Mouse (Mus musculus): ENCODE measurements around the gene Ints1. TPM values are rescaled to one million over a fixed set of nuclear protein-coding genes. Genes with fewer than 3 reads are reported as not detected.
"Not testable (repeated sequence)": the region's sequence is repeated elsewhere in the genome, so short reads cannot be mapped to it uniquely, and the experiment has no call there.

The Ints1 gene
- polyA plus RNA-seq, 1 experiment from 2014 or later = 35.9 TPM

DNA sequence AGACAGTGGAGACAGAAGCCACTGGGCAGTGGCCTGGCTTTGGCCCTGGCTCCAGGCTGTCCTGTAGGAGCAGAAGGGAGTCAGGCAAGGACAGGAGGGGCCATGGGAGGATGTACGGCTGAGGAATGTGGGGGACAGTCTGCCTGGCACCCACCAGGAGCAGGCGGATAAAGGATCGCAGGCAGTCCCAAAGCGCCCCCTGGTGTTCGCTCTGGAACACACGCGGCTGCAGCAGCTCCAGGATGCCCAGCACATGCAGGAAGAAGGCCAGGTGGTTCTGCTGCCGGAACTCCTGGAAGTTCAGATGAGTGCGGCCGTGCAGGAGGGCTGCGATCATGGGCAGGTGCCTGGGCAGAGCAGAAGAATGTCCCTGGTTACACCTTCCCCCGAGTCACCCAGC is 20.7 kb downstream of the Ints1 start:
- Histone ChIP-seq H3K27ac (ENCODE audit: low read depth, low read length) (no peak overlapping the region), H3K27me3 (ENCODE audit: control insufficient read depth, insufficient read depth, low read length) (no peaks in the 10 kb centered on the region), H3K9me3 (ENCODE audit: control insufficient read depth, low read length) (no peaks in the 10 kb centered on the region), H3K4me2 (ENCODE audit: low read depth) (no peak overlapping the region), H3K36me3 (ENCODE audit: control insufficient read depth, insufficient read depth, low read length) (peaks cover 28% of the 10 kb centered on the region), H3K4me1 (ENCODE audit: control insufficient read depth, insufficient read depth, low read length) (no peaks in the 10 kb centered on the region), H3K9ac (ENCODE audit: low read length) (no peak overlapping the region), H3K4me3 (ENCODE audit: low read depth, low read length) (no peak overlapping the region)
- DNase-seq (ENCODE audit: low spot score) (peak; percentile 66), ATAC-seq (ENCODE audit: insufficient read depth, low FRiP score, low TSS enrichment) (no peak)
- WGBS = 34% methylated on average over 12 of the region's 12 CpGs

DNA sequence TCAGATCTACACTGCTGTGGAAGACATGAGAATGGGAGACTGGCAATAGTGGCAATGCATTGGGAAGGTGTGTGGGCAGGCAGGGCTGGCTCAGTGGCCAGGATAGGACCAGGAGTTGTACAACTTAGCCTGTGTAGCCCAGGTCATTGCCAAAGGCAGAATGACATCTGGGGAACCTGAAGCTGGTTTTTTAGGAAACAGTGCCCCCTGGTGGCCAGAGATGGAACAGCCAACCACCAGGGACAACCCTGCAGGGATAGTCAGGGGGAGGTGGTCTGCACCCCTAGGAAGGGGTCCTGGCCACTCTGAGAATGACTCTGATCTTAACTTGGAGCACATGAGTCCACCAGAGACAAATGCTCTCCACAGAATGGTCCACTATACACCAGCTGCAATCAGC is 24.9 kb downstream of the Ints1 start:
- DNase-seq (ENCODE audit: low spot score) (peak; percentile 75), ATAC-seq (ENCODE audit: insufficient read depth, low FRiP score, low TSS enrichment) (peak; percentile 24; the same call in 1 of the 2 replicates)
- H3K27me3 ChIP-seq (ENCODE audit: control insufficient read depth, insufficient read depth, low read length) = no peaks in the 10 kb centered on the region
- no peak overlapping the region for H3K27ac ChIP-seq (ENCODE audit: low read depth, low read length)
- no peaks in the 10 kb centered on the region for H3K4me1 ChIP-seq (ENCODE audit: control insufficient read depth, insufficient read depth, low read length)
- H3K36me3 ChIP-seq (ENCODE audit: control insufficient read depth, insufficient read depth, low read length) = peaks cover 12% of the 10 kb centered on the region
- no peak overlapping the region for H3K4me2 ChIP-seq (ENCODE audit: low read depth)
- no peak overlapping the region for H3K9ac ChIP-seq (ENCODE audit: low read length)
- no peak overlapping the region for H3K4me3 ChIP-seq (ENCODE audit: low read depth, low read length)
- no peaks in the 10 kb centered on the region for H3K9me3 ChIP-seq (ENCODE audit: control insufficient read depth, low read length)

GRCm38 (mm10) chr5:139749413-139750125 is 25.9 kb downstream of the Ints1 start:
- H3K4me2 ChIP-seq (ENCODE audit: low read depth) = no peak overlapping the region
- H3K9ac ChIP-seq (ENCODE audit: low read length) = no peak overlapping the region
- 85% methylated on average over 16 of the region's 16 CpGs for WGBS
- H3K27ac ChIP-seq (ENCODE audit: low read depth, low read length) = no peak overlapping the region
- no peaks in the 10 kb centered on the region for H3K4me1 ChIP-seq (ENCODE audit: control insufficient read depth, insufficient read depth, low read length)
- peaks cover 8% of the 10 kb centered on the region for H3K36me3 ChIP-seq (ENCODE audit: control insufficient read depth, insufficient read depth, low read length)
- ATAC-seq (ENCODE audit: insufficient read depth, low FRiP score, low TSS enrichment) (no peak), DNase-seq (ENCODE audit: low spot score) (no peak)
- H3K27me3 ChIP-seq (ENCODE audit: control insufficient read depth, insufficient read depth, low read length) = no peaks in the 10 kb centered on the region
- H3K4me3 ChIP-seq (ENCODE audit: low read depth, low read length) = no peak overlapping the region
- H3K9me3 ChIP-seq (ENCODE audit: control insufficient read depth, low read length) = no peaks in the 10 kb centered on the region

DNA sequence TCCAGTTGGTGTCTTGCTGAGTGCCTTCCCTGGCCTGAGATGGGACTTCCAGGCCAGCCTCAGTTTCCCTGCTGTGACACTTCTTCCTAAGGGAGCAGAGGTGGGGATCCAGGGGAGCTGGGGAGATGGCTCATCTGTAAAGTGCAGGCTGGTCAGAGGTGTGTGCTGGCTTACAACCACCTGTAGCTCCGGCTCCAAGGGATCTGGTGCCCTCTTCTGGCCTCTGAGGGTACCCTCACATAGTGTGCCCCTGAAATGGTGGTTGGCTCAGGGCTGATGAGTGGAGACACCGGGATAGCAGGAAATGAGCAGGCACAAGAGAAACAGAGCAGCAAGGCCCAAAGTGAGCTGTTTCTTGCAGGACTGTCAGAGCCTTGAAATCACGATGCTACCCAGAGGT is 29.7 kb downstream of the Ints1 start:
- ATAC-seq (ENCODE audit: insufficient read depth, low FRiP score, low TSS enrichment) (no peak), DNase-seq (ENCODE audit: low spot score) (peak; percentile 59)
- 9% methylated on average over 3 of the region's 3 CpGs for WGBS
- Histone ChIP-seq H3K9ac (ENCODE audit: low read length) (no peak overlapping the region), H3K9me3 (ENCODE audit: control insufficient read depth, low read length) (no peaks in the 10 kb centered on the region), H3K27ac (ENCODE audit: low read depth, low read length) (no peak overlapping the region), H3K4me3 (ENCODE audit: low read depth, low read length) (no peak overlapping the region), H3K36me3 (ENCODE audit: control insufficient read depth, insufficient read depth, low read length) (no peaks in the 10 kb centered on the region), H3K4me1 (ENCODE audit: control insufficient read depth, insufficient read depth, low read length) (no peaks in the 10 kb centered on the region), H3K4me2 (ENCODE audit: low read depth) (no peak overlapping the region), H3K27me3 (ENCODE audit: control insufficient read depth, insufficient read depth, low read length) (no peaks in the 10 kb centered on the region)

GRCm38 (mm10) chr5:139742640-139743039 is 32.8 kb downstream of the Ints1 start:
- H3K9ac ChIP-seq (ENCODE audit: low read length); H3K36me3 ChIP-seq (ENCODE audit: control insufficient read depth, insufficient read depth, low read length); H3K4me2 ChIP-seq (ENCODE audit: low read depth); H3K27me3 ChIP-seq (ENCODE audit: control insufficient read depth, insufficient read depth, low read length); H3K4me1 ChIP-seq (ENCODE audit: control insufficient read depth, insufficient read depth, low read length); H3K9me3 ChIP-seq (ENCODE audit: control insufficient read depth, low read length); H3K4me3 ChIP-seq (ENCODE audit: low read depth, low read length); DNase-seq (ENCODE audit: low spot score); ATAC-seq (ENCODE audit: insufficient read depth, low FRiP score, low TSS enrichment); H3K27ac ChIP-seq (ENCODE audit: low read depth, low read length): not testable (repeated sequence)
- 56% methylated on average over 3 of the region's 3 CpGs for WGBS

DNA sequence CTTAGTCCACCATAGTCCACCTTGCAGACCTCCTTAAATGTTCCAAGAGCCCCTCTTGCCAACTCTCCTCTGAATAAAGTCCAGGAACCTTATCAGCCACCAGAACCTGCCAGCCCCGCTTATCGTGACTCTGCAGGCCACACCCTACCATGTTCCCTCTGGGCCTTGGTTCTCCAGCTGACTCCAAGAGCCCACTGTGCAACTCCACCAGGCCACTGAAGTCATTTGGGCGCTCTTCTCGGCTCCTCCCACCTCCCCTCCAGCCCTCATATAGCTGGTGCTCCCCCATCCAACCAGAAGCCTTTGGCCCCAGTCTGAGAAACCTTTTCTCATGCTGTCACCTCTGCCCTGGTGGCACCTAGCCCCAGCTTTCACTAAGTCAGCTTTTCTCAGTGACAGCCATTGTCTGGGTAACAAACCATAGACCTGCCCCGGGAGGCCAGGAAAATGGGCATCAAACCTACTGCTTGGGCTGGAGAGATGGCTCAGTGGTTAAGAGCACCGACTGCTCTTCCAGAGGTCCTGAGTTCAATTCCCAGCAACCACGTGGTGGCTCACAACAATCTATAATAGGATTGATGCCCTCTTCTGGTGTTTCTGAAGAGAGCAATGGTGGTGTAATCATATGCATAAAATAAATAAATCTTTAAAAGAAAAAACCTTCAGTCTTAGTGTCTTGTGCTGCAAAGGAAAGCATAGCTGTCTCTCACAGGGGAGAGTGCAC is 36.7 kb downstream of the Ints1 start:
- DNase-seq (ENCODE audit: low spot score) = no peak

GRCm38 (mm10) chr5:139737841-139738591 is 37.5 kb downstream of the Ints1 start:
- 81% methylated on average over 14 of the region's 14 CpGs for WGBS
- no peak overlapping the region for H3K4me3 ChIP-seq (ENCODE audit: low read depth, low read length)
- H3K9ac ChIP-seq (ENCODE audit: low read length) = no peak overlapping the region
- no peaks in the 10 kb centered on the region for H3K36me3 ChIP-seq (ENCODE audit: control insufficient read depth, insufficient read depth, low read length)
- no peak for ATAC-seq (ENCODE audit: insufficient read depth, low FRiP score, low TSS enrichment)
- H3K27me3 ChIP-seq (ENCODE audit: control insufficient read depth, insufficient read depth, low read length) = 0 out of 2 replicates have a peak, but pooled peaks cover 3% of the 10 kb centered on the region
- DNase-seq (ENCODE audit: low spot score) = no peak
- no peak overlapping the region for H3K27ac ChIP-seq (ENCODE audit: low read depth, low read length)
- H3K4me2 ChIP-seq (ENCODE audit: low read depth) = no peak overlapping the region
- peaks cover 7% of the 10 kb centered on the region; the same call in 1 of the 2 replicates for H3K4me1 ChIP-seq (ENCODE audit: control insufficient read depth, insufficient read depth, low read length)
- H3K9me3 ChIP-seq (ENCODE audit: control insufficient read depth, low read length) = no peaks in the 10 kb centered on the region

More for the DNA sequence above, 36.7 kb downstream of the Ints1 start:
- 0 out of 2 replicates have a peak, but pooled peaks cover 3% of the 10 kb centered on the region for H3K27me3 ChIP-seq (ENCODE audit: control insufficient read depth, insufficient read depth, low read length)
- peaks cover 7% of the 10 kb centered on the region; the same call in 1 of the 2 replicates for H3K4me1 ChIP-seq (ENCODE audit: control insufficient read depth, insufficient read depth, low read length)
- no peak overlapping the region for H3K27ac ChIP-seq (ENCODE audit: low read depth, low read length)
- H3K36me3 ChIP-seq (ENCODE audit: control insufficient read depth, insufficient read depth, low read length) = no peaks in the 10 kb centered on the region
- ATAC-seq (ENCODE audit: insufficient read depth, low FRiP score, low TSS enrichment) = no peak
- no peak overlapping the region for H3K9ac ChIP-seq (ENCODE audit: low read length)
- 79% methylated on average over 7 of the region's 7 CpGs for WGBS
- no peaks in the 10 kb centered on the region for H3K9me3 ChIP-seq (ENCODE audit: control insufficient read depth, low read length)
- H3K4me2 ChIP-seq (ENCODE audit: low read depth) = no peak overlapping the region
- H3K4me3 ChIP-seq (ENCODE audit: low read depth, low read length) = no peak overlapping the region

GRCm38 (mm10) chr5:139736504-139736940 is 39.0 kb downstream of the Ints1 start:
- Histone ChIP-seq H3K9ac (ENCODE audit: low read length) (no peak overlapping the region), H3K4me2 (ENCODE audit: low read depth) (peak overlapping the region; percentile 86), H3K9me3 (ENCODE audit: control insufficient read depth, low read length) (no peaks in the 10 kb centered on the region), H3K4me3 (ENCODE audit: low read depth, low read length) (peak overlapping the region; percentile 41; the same call in 1 of the 2 replicates), H3K27ac (ENCODE audit: low read depth, low read length) (no peak overlapping the region), H3K36me3 (ENCODE audit: control insufficient read depth, insufficient read depth, low read length) (no peaks in the 10 kb centered on the region), H3K4me1 (ENCODE audit: control insufficient read depth, insufficient read depth, low read length) (peaks cover 7% of the 10 kb centered on the region; the same call in 1 of the 2 replicates), H3K27me3 (ENCODE audit: control insufficient read depth, insufficient read depth, low read length) (0 out of 2 replicates have a peak, but pooled peaks cover 3% of the 10 kb centered on the region)
- no peak for DNase-seq (ENCODE audit: low spot score)
- ATAC-seq (ENCODE audit: insufficient read depth, low FRiP score, low TSS enrichment) = peak; percentile 42
- 14% methylated on average over 10 of the region's 10 CpGs for WGBS

Data from neural tube, embryonic 11.5 days (tissue).